Mouse (Mus musculus) brain, embryonic 14.5 days (tissue): ENCODE results near the gene Stag2.

ENCODE experiments used
- CTCF ChIP-seq: fragments of 200-500 bp; IDR thresholded peaks from 2 replicates; pipeline ENCODE4 v1.5.1; 2012; ENCODE audit warnings: inconsistent platforms, mild to moderate bottlenecking, moderate library complexity, borderline replicate concordance; ENCODE audit not compliant: insufficient read depth, insufficient read length; ENCODE audit errors: extremely low read depth
- POLR2A ChIP-seq: fragments of 200-500 bp; IDR thresholded peaks from 2 replicates; pipeline ENCODE4 v1.6.1; 2012; ENCODE audit warnings: mild to moderate bottlenecking, inconsistent platforms, borderline replicate concordance; ENCODE audit not compliant: poor library complexity, insufficient read depth, insufficient read length, severe bottlenecking; ENCODE audit errors: extremely low read depth

- no peak for TF ChIP-seq POLR2A
- TF ChIP-seq CTCF, result no peak
Observed at GRCm38 (mm10) chrX:42148016-42148451, 1.1 kb upstream of the Stag2 start.
